Mouse (Mus musculus) cortical plate, adult 2 months (tissue): ENCODE data around the gene Vmp1.

Experiments used
- CTCF ChIP-seq: fragments of 200-500 bp; IDR thresholded peaks from 2 replicates; pipeline ENCODE4 v1.5.1; 2011; ENCODE audit warnings: mild to moderate bottlenecking, control low read depth, low read length; ENCODE audit not compliant: insufficient read depth; ENCODE audit errors: extremely low read depth
- POLR2A ChIP-seq: fragments of 200-500 bp; IDR thresholded peaks from 2 replicates; pipeline ENCODE4 v1.6.1; 2011; ENCODE audit warnings: mild to moderate bottlenecking, low read length, control low read depth; ENCODE audit not compliant: insufficient read depth; ENCODE audit errors: extremely low read depth

DNA sequence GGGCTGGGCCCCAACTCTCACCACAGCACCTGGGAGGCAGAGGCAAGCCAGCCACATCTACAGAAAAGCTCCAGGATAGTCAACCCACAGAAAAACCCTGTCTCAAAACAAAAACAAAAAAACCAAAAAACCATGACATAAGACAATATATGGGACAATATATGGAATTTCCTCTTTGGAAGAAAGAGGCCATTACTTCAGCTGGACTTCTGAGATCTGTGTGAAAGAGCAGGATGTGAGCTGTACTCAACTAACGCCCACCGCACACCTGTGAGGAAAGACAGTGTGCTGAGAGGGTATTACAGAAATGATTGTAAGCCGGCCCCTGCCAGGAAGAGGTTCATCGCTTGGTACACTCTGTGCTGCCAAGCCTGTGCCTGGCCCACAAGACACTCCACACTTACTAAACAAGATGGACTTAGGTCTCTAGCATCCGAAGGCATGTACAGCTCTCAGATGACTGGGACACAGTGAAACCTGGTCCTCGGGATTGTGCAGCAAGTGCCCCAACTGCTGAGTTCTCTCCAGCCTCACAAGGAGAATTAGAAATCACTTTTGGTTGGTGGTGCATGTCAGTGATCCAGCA, 109.9 kb downstream of the Vmp1 start:
- no peak for TF ChIP-seq CTCF
- TF ChIP-seq POLR2A: no peak
